Mouse (Mus musculus): ENCODE measurements around the gene Cpxcr1. TPM values are rescaled to one million over a fixed set of nuclear protein-coding genes. Genes with fewer than 3 reads are reported as not detected.

Cpxcr1 gene
- not detected in 2 replicates for polyA plus RNA-seq (2012; rRNA removed)
- polyA plus RNA-seq (2014; fragmentation: Nextera tagmentation; extraction: Ambion mirVana), result not detected in 2 replicates

GRCm38 (mm10) chrX:116448644-116449043, at the start of gene Cpxcr1:
TSS of gene Cpxcr1 (plus strand) at chrX:116448944.
- H3K4me1 ChIP-seq (ENCODE audit: control insufficient read depth, insufficient read depth, low read length), result no peaks in the 10 kb centered on the region
- no peak within 1 kb of the TSS for H3K27ac ChIP-seq (replicated peaks; ENCODE audit: low read depth, low read length)
- H3K9me3 ChIP-seq (ENCODE audit: control insufficient read depth, low read length), result no peaks in the 10 kb centered on the region
- no peaks in the 10 kb centered on the region for H3K36me3 ChIP-seq (ENCODE audit: control insufficient read depth, insufficient read depth, low read length)
- no peak within 1 kb of the TSS for H3K4me3 ChIP-seq (replicated peaks; ENCODE audit: low read length)
- no peaks in the 10 kb centered on the region for H3K27me3 ChIP-seq (ENCODE audit: control insufficient read depth, insufficient read depth, low read length)
- no peak for ATAC-seq (ENCODE audit: low FRiP score, low read depth)
- H3K9ac ChIP-seq (ENCODE audit: low read depth, low read length, severe bottlenecking), result no peak within 1 kb of the TSS
- DNase-seq (ENCODE audit: low spot score), result no peak
- TF ChIP-seq POLR2A (IDR thresholded peaks at IDR 0.05; ENCODE audit: borderline replicate concordance, extremely low read depth, insufficient read depth, insufficient read length), result no peak
- H3K4me2 ChIP-seq (replicated peaks; ENCODE audit: low read depth, low read length, severe bottlenecking), result no peak within 1 kb of the TSS

Other genes with a start within 250 kb of the Cpxcr1 start
- gene H2afb2, start 232.2 kb downstream of the Cpxcr1 start, polyA plus RNA-seq (2012; rRNA removed), result not detected in 2 replicates
- not detected in 2 replicates for gene H2afb2, start 232.2 kb downstream of the Cpxcr1 start, polyA plus RNA-seq (2014; fragmentation: Nextera tagmentation; extraction: Ambion mirVana)